Mouse (Mus musculus): ENCODE data around the gene Il6ra. TPM values are rescaled to one million over a fixed set of nuclear protein-coding genes. Genes with fewer than 3 reads are reported as not detected.
"Not testable (repeated sequence)": the region's sequence is repeated elsewhere in the genome, so short reads cannot be mapped to it uniquely, and the experiment has no call there.

Il6ra gene
- polyA plus RNA-seq, 1 experiment from 2014 or later, result 3.2 TPM

- H3K9me3 ChIP-seq, result no peaks in the 10 kb centered on the region
- H3K27ac ChIP-seq, result peak overlapping the region; percentile 83
- 69% methylated on average over 8 of the region's 8 CpGs for WGBS
- H3K27me3 ChIP-seq (replicated peaks), result no peaks in the 10 kb centered on the region
- H3K36me3 ChIP-seq, result no peaks in the 10 kb centered on the region
- H3K4me1 ChIP-seq, result peaks cover 33% of the 10 kb centered on the region
- no peak overlapping the region for H3K9ac ChIP-seq
- no peak overlapping the region for H3K4me2 ChIP-seq
- peak; percentile 49; the same call in 1 of the 2 replicates for ATAC-seq (ENCODE audit: insufficient read depth, low FRiP score, low read depth)
- no peak overlapping the region for H3K4me3 ChIP-seq (replicated peaks)
Measured at GRCm38 (mm10) chr3:89871339-89871914, 41.6 kb downstream of the Il6ra start.

- 48% methylated on average over 22 of the region's 22 CpGs for WGBS
- H3K36me3 ChIP-seq, result no peaks in the 10 kb centered on the region
- H3K27me3 ChIP-seq (replicated peaks), result no peaks in the 10 kb centered on the region
- H3K27ac ChIP-seq, result peak overlapping the region; percentile 83
- H3K4me1 ChIP-seq, result peaks cover 33% of the 10 kb centered on the region
- no peaks in the 10 kb centered on the region for H3K9me3 ChIP-seq
- peak overlapping the region; percentile 36 for H3K4me2 ChIP-seq
- no peak overlapping the region for H3K9ac ChIP-seq
- no peak overlapping the region for H3K4me3 ChIP-seq (replicated peaks)
- ATAC-seq (ENCODE audit: insufficient read depth, low FRiP score, low read depth), result no peak
Measured at GRCm38 (mm10) chr3:89870472-89871271, 42.3 kb downstream of the Il6ra start.

GRCm38 (mm10) chr3:89869556-89869955 lies 43.4 kb downstream of the Il6ra start:
- Histone ChIP-seq H3K27ac (no peak overlapping the region), H3K36me3 (no peaks in the 10 kb centered on the region), H3K27me3 (replicated peaks) (no peaks in the 10 kb centered on the region), H3K9me3 (no peaks in the 10 kb centered on the region), H3K9ac (no peak overlapping the region), H3K4me1 (peaks cover 41% of the 10 kb centered on the region), H3K4me3 (replicated peaks) (no peak overlapping the region), H3K4me2 (no peak overlapping the region)
- WGBS, result 71% methylated on average over 9 of the region's 9 CpGs
- no peak for ATAC-seq (ENCODE audit: insufficient read depth, low FRiP score, low read depth)

GRCm38 (mm10) chr3:89868956-89869355 lies 44.0 kb downstream of the Il6ra start:
- Histone ChIP-seq H3K27me3 (replicated peaks) (no peaks in the 10 kb centered on the region), H3K9ac (no peak overlapping the region), H3K36me3 (no peaks in the 10 kb centered on the region), H3K27ac (peak overlapping the region; percentile 77), H3K4me1 (peaks cover 41% of the 10 kb centered on the region), H3K9me3 (no peaks in the 10 kb centered on the region), H3K4me2 (no peak overlapping the region), H3K4me3 (replicated peaks) (no peak overlapping the region)
- ATAC-seq (ENCODE audit: insufficient read depth, low FRiP score, low read depth), result no peak
- WGBS, result 58% methylated on average over 9 of the region's 9 CpGs

GRCm38 (mm10) chr3:89868357-89868756 lies 44.6 kb downstream of the Il6ra start:
- peak overlapping the region; percentile 29 for H3K4me2 ChIP-seq

GRCm38 (mm10) chr3:89867651-89868050 lies 45.3 kb downstream of the Il6ra start:
- 0 out of 2 replicates have a peak, but pooled peaks have one; percentile 11 for ATAC-seq (ENCODE audit: insufficient read depth, low FRiP score, low read depth)
- Histone ChIP-seq H3K4me3 (replicated peaks) (no peak overlapping the region), H3K4me2 (no peak overlapping the region), H3K27me3 (replicated peaks) (no peaks in the 10 kb centered on the region), H3K9ac (no peak overlapping the region), H3K9me3 (no peaks in the 10 kb centered on the region), H3K27ac (peak overlapping the region; percentile 50), H3K36me3 (no peaks in the 10 kb centered on the region), H3K4me1 (peaks cover 41% of the 10 kb centered on the region)
- WGBS, result 68% methylated on average over 4 of the region's 4 CpGs

More at GRCm38 (mm10) chr3:89868357-89868756, 44.6 kb downstream of the Il6ra start:
- 17% methylated on average over 7 of the region's 7 CpGs for WGBS
- Histone ChIP-seq H3K27me3 (replicated peaks) (no peaks in the 10 kb centered on the region), H3K27ac (peak overlapping the region; percentile 77), H3K9ac (no peak overlapping the region), H3K36me3 (no peaks in the 10 kb centered on the region), H3K4me3 (replicated peaks) (no peak overlapping the region), H3K9me3 (no peaks in the 10 kb centered on the region), H3K4me1 (peaks cover 41% of the 10 kb centered on the region)
- ATAC-seq (ENCODE audit: insufficient read depth, low FRiP score, low read depth), result peak; percentile 29; the same call in 1 of the 2 replicates

- H3K9me3 ChIP-seq, result no peaks in the 10 kb centered on the region
- ATAC-seq (ENCODE audit: insufficient read depth, low FRiP score, low read depth), result no peak
- WGBS, result 61% methylated on average over 4 of the region's 4 CpGs
- no peaks in the 10 kb centered on the region for H3K36me3 ChIP-seq
- H3K9ac ChIP-seq, result no peak overlapping the region
- H3K27ac ChIP-seq, result 0 out of 2 replicates have a peak overlapping the region, but pooled peaks have one; percentile 0
- peaks cover 35% of the 10 kb centered on the region for H3K4me1 ChIP-seq
- H3K4me2 ChIP-seq, result no peak overlapping the region
- H3K27me3 ChIP-seq (replicated peaks), result no peaks in the 10 kb centered on the region
- no peak overlapping the region for H3K4me3 ChIP-seq (replicated peaks)
Measured at GRCm38 (mm10) chr3:89865764-89866163, 47.2 kb downstream of the Il6ra start.

GRCm38 (mm10) chr3:89865020-89865419 lies 48.0 kb downstream of the Il6ra start:
- no peak for ATAC-seq (ENCODE audit: insufficient read depth, low FRiP score, low read depth)
- Histone ChIP-seq H3K9ac (no peak overlapping the region), H3K9me3 (no peaks in the 10 kb centered on the region), H3K4me1 (peaks cover 32% of the 10 kb centered on the region), H3K36me3 (no peaks in the 10 kb centered on the region), H3K27me3 (replicated peaks) (no peaks in the 10 kb centered on the region), H3K4me2 (no peak overlapping the region), H3K4me3 (replicated peaks) (no peak overlapping the region), H3K27ac (no peak overlapping the region)
- 53% methylated on average over 6 of the region's 6 CpGs for WGBS

- WGBS, result 77% methylated on average over 9 of the region's 9 CpGs
- Histone ChIP-seq H3K4me3 (replicated peaks) (no peak overlapping the region), H3K27me3 (replicated peaks) (no peaks in the 10 kb centered on the region), H3K36me3 (no peaks in the 10 kb centered on the region), H3K4me1 (peaks cover 27% of the 10 kb centered on the region), H3K4me2 (no peak overlapping the region), H3K9me3 (no peaks in the 10 kb centered on the region), H3K27ac (no peak overlapping the region), H3K9ac (no peak overlapping the region)
- no peak for ATAC-seq (ENCODE audit: insufficient read depth, low FRiP score, low read depth)
Measured at GRCm38 (mm10) chr3:89863716-89864509, 49.1 kb downstream of the Il6ra start.

- H3K9ac ChIP-seq; H3K4me3 ChIP-seq (replicated peaks); H3K27me3 ChIP-seq (replicated peaks); H3K9me3 ChIP-seq; H3K36me3 ChIP-seq; H3K27ac ChIP-seq; ATAC-seq (ENCODE audit: insufficient read depth, low FRiP score, low read depth); H3K4me2 ChIP-seq: not testable (repeated sequence)
- WGBS, result 78% methylated on average over 3 of the region's 3 CpGs
- peaks cover 21% of the 10 kb centered on the region for H3K4me1 ChIP-seq
Measured at GRCm38 (mm10) chr3:89863276-89863675, 49.7 kb downstream of the Il6ra start.

GRCm38 (mm10) chr3:89862182-89862761 lies 50.7 kb downstream of the Il6ra start:
- Histone ChIP-seq H3K4me3 (replicated peaks) (no peak overlapping the region), H3K9me3 (no peaks in the 10 kb centered on the region), H3K4me1 (peaks cover 19% of the 10 kb centered on the region), H3K27me3 (replicated peaks) (no peaks in the 10 kb centered on the region), H3K27ac (no peak overlapping the region), H3K36me3 (no peaks in the 10 kb centered on the region), H3K4me2 (no peak overlapping the region), H3K9ac (no peak overlapping the region)
- WGBS, result 70% methylated on average over 8 of the region's 8 CpGs
- ATAC-seq (ENCODE audit: insufficient read depth, low FRiP score, low read depth), result no peak
